Mouse (Mus musculus): ENCODE data around the gene Igfbpl1. TPM values are rescaled to one million over a fixed set of nuclear protein-coding genes. Genes with fewer than 3 reads are reported as not detected.
A peak's percentile ranks its signal among the peaks of the same experiment; 100 is the strongest.

The Igfbpl1 gene
- polyA plus RNA-seq, 1 experiment from 2014 or later, result 0.04 TPM

GRCm38 (mm10) chr4:45795191-45795811 lies 31.4 kb downstream of the Igfbpl1 start:
- H3K4me2 ChIP-seq (ENCODE audit: low read length), result peak overlapping the region; percentile 38
- H3K4me3 ChIP-seq (replicated peaks; ENCODE audit: low read depth, low read length), result peak overlapping the region; percentile 13; the same call in 1 of the 2 replicates
- H3K27me3 ChIP-seq (ENCODE audit: insufficient read depth, low read length), result no peaks in the 10 kb centered on the region
- no peak for TF ChIP-seq CTCF (IDR thresholded peaks at IDR 0.05; ENCODE audit: low read depth)
- DNase-seq (ENCODE audit: low spot score) (peak; percentile 81), ATAC-seq (replicated peaks; ENCODE audit: low FRiP score, low read depth) (peak; percentile 75)
- H3K27ac ChIP-seq, result no peak overlapping the region
- no peaks in the 10 kb centered on the region for H3K9me3 ChIP-seq (replicated peaks; ENCODE audit: low read length)
- H3K36me3 ChIP-seq (ENCODE audit: insufficient read depth, low read length), result no peaks in the 10 kb centered on the region
- 0 out of 2 replicates have a peak, but pooled peaks cover 4% of the 10 kb centered on the region for H3K4me1 ChIP-seq (replicated peaks; ENCODE audit: insufficient read depth, low read length)
- no peak overlapping the region for H3K9ac ChIP-seq (ENCODE audit: low read depth, low read length)
- 4% methylated on average over 12 of the region's 12 CpGs for WGBS

GRCm38 (mm10) chr4:45790018-45790417 lies 36.7 kb downstream of the Igfbpl1 start:
- Histone ChIP-seq H3K4me1 (replicated peaks; ENCODE audit: insufficient read depth, low read length) (peaks cover 6% of the 10 kb centered on the region; the same call in 1 of the 2 replicates), H3K4me2 (ENCODE audit: low read length) (no peak overlapping the region), H3K27ac (no peak overlapping the region), H3K36me3 (ENCODE audit: insufficient read depth, low read length) (no peaks in the 10 kb centered on the region), H3K27me3 (ENCODE audit: insufficient read depth, low read length) (no peaks in the 10 kb centered on the region), H3K9ac (ENCODE audit: low read depth, low read length) (no peak overlapping the region), H3K4me3 (replicated peaks; ENCODE audit: low read depth, low read length) (no peak overlapping the region), H3K9me3 (replicated peaks; ENCODE audit: low read length) (no peaks in the 10 kb centered on the region)
- TF ChIP-seq CTCF (IDR thresholded peaks at IDR 0.05; ENCODE audit: low read depth), result no peak
- ATAC-seq (replicated peaks; ENCODE audit: low FRiP score, low read depth), result no peak
- DNase-seq (ENCODE audit: low spot score), result no peak
- WGBS, result 77% methylated on average over 2 of the region's 2 CpGs

GRCm38 (mm10) chr4:45789263-45789958 lies 37.3 kb downstream of the Igfbpl1 start:
- Histone ChIP-seq H3K9ac (ENCODE audit: low read depth, low read length) (no peak overlapping the region), H3K4me2 (ENCODE audit: low read length) (no peak overlapping the region), H3K4me1 (replicated peaks; ENCODE audit: insufficient read depth, low read length) (peaks cover 6% of the 10 kb centered on the region; the same call in 1 of the 2 replicates), H3K4me3 (replicated peaks; ENCODE audit: low read depth, low read length) (no peak overlapping the region), H3K36me3 (ENCODE audit: insufficient read depth, low read length) (no peaks in the 10 kb centered on the region), H3K9me3 (replicated peaks; ENCODE audit: low read length) (no peaks in the 10 kb centered on the region), H3K27ac (no peak overlapping the region), H3K27me3 (ENCODE audit: insufficient read depth, low read length) (no peaks in the 10 kb centered on the region)
- WGBS, result 61% methylated on average over 13 of the region's 13 CpGs
- DNase-seq (ENCODE audit: low spot score) (no peak), ATAC-seq (replicated peaks; ENCODE audit: low FRiP score, low read depth) (no peak)
- no peak for TF ChIP-seq CTCF (IDR thresholded peaks at IDR 0.05; ENCODE audit: low read depth)

GRCm38 (mm10) chr4:45788446-45789081 lies 38.2 kb downstream of the Igfbpl1 start:
- H3K4me1 ChIP-seq (replicated peaks; ENCODE audit: insufficient read depth, low read length), result peaks cover 6% of the 10 kb centered on the region; the same call in 1 of the 2 replicates
- no peaks in the 10 kb centered on the region for H3K9me3 ChIP-seq (replicated peaks; ENCODE audit: low read length)
- H3K4me3 ChIP-seq (replicated peaks; ENCODE audit: low read depth, low read length), result no peak overlapping the region
- H3K4me2 ChIP-seq (ENCODE audit: low read length), result no peak overlapping the region
- no peak for ATAC-seq (replicated peaks; ENCODE audit: low FRiP score, low read depth)
- no peak overlapping the region for H3K9ac ChIP-seq (ENCODE audit: low read depth, low read length)
- H3K27me3 ChIP-seq (ENCODE audit: insufficient read depth, low read length), result no peaks in the 10 kb centered on the region
- no peak for DNase-seq (ENCODE audit: low spot score)
- no peak for TF ChIP-seq CTCF (IDR thresholded peaks at IDR 0.05; ENCODE audit: low read depth)
- H3K27ac ChIP-seq, result no peak overlapping the region
- H3K36me3 ChIP-seq (ENCODE audit: insufficient read depth, low read length), result no peaks in the 10 kb centered on the region
- 60% methylated on average over 13 of the region's 13 CpGs for whole genome bisulfite sequencing

GRCm38 (mm10) chr4:45786674-45787073 lies 40.0 kb downstream of the Igfbpl1 start:
- Histone ChIP-seq H3K27ac (no peak overlapping the region), H3K4me3 (replicated peaks; ENCODE audit: low read depth, low read length) (no peak overlapping the region), H3K9me3 (replicated peaks; ENCODE audit: low read length) (no peaks in the 10 kb centered on the region), H3K4me2 (ENCODE audit: low read length) (no peak overlapping the region), H3K36me3 (ENCODE audit: insufficient read depth, low read length) (no peaks in the 10 kb centered on the region), H3K9ac (ENCODE audit: low read depth, low read length) (no peak overlapping the region), H3K27me3 (ENCODE audit: insufficient read depth, low read length) (no peaks in the 10 kb centered on the region), H3K4me1 (replicated peaks; ENCODE audit: insufficient read depth, low read length) (peaks cover 6% of the 10 kb centered on the region; the same call in 1 of the 2 replicates)
- DNase-seq (ENCODE audit: low spot score), result no peak
- WGBS, result 49% methylated on average over 4 of the region's 4 CpGs
- ATAC-seq (replicated peaks; ENCODE audit: low FRiP score, low read depth), result no peak
- TF ChIP-seq CTCF (IDR thresholded peaks at IDR 0.05; ENCODE audit: low read depth), result peak; percentile 38; the same call in 1 of the 2 replicates

- no peaks in the 10 kb centered on the region for H3K36me3 ChIP-seq (ENCODE audit: insufficient read depth, low read length)
- H3K4me3 ChIP-seq (replicated peaks; ENCODE audit: low read depth, low read length), result no peak overlapping the region
- ATAC-seq (replicated peaks; ENCODE audit: low FRiP score, low read depth) (no peak), DNase-seq (ENCODE audit: low spot score) (no peak)
- no peak for TF ChIP-seq CTCF (IDR thresholded peaks at IDR 0.05; ENCODE audit: low read depth)
- no peak overlapping the region for H3K27ac ChIP-seq
- H3K27me3 ChIP-seq (ENCODE audit: insufficient read depth, low read length), result no peaks in the 10 kb centered on the region
- no peak overlapping the region for H3K4me2 ChIP-seq (ENCODE audit: low read length)
- WGBS, result 21% methylated on average over 2 of the region's 2 CpGs
- H3K9ac ChIP-seq (ENCODE audit: low read depth, low read length), result no peak overlapping the region
- no peaks in the 10 kb centered on the region for H3K9me3 ChIP-seq (replicated peaks; ENCODE audit: low read length)
- peaks cover 6% of the 10 kb centered on the region; the same call in 1 of the 2 replicates for H3K4me1 ChIP-seq (replicated peaks; ENCODE audit: insufficient read depth, low read length)
Observed at GRCm38 (mm10) chr4:45785959-45786358, 40.8 kb downstream of the Igfbpl1 start.

All from kidney, postnatal 0 days (tissue).